Mouse (Mus musculus) v-Abl transformed pro-B cells (cell line): ENCODE measurements around the gene Cst8.

Experiments
- in situ Hi-C, 2 experiments: fragments of 400-800 bp; cut with MboI; formaldehyde crosslinking; loops; one replicate each; pipeline ENCODE4 v1.15.1; 2025; ENCODE audit not compliant: unreplicated experiment in 2 of 2

The Cst8 gene

DNA sequence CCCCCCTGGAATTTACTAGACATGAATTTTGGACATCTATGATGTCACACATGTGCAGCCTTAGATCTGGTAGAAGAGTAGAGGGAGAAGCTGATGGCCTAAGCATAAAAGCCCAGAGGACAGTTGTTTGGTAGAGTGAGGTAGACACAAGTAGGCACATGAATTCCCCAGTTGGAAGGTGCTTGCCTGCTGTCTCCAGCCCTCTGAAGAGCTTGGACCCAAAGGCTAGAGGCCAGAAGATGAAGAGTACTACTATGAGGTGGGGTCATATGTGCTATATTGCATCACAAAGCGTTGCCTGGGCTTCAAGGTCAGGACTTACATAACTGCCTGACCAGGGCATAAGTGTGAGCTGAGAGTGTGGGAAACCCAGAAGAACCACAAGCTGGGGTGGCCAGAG is at the start of gene Cst8:
Gene Cst8 (plus strand): TSS at position 301 of the 400 bp plus-strand sequence.
- in situ Hi-C loops = no loop called here

- in situ Hi-C loops = loop anchor here (5.0 to 25.0 kb wide), 6 partner anchors 102 to 1387 kb away; partner anchors contain the start of gene Zfp120 (in 1 of the 2)
These were observed 48.5 kb upstream of the Cst8 start, which contains the start of gene Cstl1 for GRCm38 (mm10) chr2:148750058-148750457. Gene Cstl1, plus strand, starts transcription at chr2:148750358.

GRCm38 (mm10) chr2:148751893-148752813 is 46.4 kb upstream of the Cst8 start:
- in situ Hi-C loops = loop anchor here (5.0 to 25.0 kb wide), 6 partner anchors 100 to 1385 kb away; partner anchors contain the start of gene Zfp120 (in 1 of the 2)

GRCm38 (mm10) chr2:148754310-148754846 is 44.2 kb upstream of the Cst8 start:
- in situ Hi-C loops = loop anchor here (5.0 to 25.0 kb wide), 6 partner anchors 98 to 1383 kb away; partner anchors contain the start of gene Zfp120 (in 1 of the 2)

DNA sequence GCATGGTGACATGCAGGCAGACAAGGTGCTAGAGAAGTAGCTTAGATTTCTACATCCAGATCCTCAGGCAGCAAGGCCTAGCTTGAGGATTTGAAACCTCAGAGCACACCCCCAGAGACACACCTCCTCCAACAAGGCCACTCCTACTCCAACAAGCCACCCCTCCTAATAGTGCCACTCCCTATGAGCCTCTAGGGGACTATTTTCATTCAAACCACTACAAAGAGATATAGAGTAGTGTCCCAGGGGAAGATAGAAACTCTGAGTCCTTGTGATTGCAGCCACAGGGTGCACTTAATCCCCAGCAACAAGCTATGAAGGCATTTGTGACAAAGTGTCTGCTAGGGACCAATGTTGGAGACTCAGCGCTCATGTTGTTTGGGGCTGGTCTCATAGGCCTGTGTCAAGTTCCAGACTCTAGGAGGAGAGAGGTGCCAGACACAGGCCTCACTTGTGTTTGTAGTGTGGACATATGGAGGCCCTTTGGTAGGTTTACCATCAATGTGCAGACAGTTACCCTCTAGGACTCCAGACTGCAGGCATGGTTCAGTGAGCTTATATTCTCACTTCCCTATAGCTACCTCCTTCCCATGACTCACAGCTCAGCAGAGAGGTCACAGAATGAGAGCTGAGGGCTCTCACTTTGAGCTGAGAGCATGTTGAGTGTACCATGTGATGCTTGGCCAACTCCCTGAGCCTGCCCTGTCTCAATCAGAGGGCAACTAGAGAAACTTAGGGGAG is 34.8 kb upstream of the Cst8 start:
- in situ Hi-C loops = loop anchor here in 1 of 2 experiments (25.0 kb wide), 2 partner anchors 1373 to 1377 kb away; partner anchors contain the start of gene Zfp120

GRCm38 (mm10) chr2:148771397-148771796 is 27.2 kb upstream of the Cst8 start, which contains the start of gene Cst11:
Gene Cst11, minus strand, starts transcription at chr2:148771497.
- in situ Hi-C loops = loop anchor here in 1 of 2 experiments (25.0 kb wide), 2 partner anchors 1366 to 1384 kb away; partner anchors contain the start of gene Zfp120

DNA sequence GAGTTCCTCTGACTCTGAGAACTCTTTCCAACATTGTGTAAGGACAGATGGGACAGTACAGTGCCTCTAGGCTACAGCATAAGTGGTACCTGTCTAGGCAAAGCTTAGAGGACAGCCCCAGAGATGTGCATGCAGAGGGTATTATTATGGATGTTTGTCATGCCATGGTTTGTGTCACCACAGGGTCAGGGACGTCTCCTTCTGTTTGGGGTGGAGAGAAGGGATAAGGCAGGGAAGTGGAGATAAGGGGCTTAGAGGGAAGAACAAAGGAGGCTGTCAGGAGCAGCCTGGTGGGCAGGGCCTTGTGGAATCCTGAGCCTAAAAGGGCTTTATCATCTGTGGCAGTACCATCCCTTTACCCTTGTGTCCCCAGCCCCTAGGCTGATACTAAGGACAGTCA is 16.9 kb upstream of the Cst8 start, which contains the start of gene 8030411F24Rik:
Gene 8030411F24Rik (plus strand): TSS at position 301 of the 400 bp plus-strand sequence.
- in situ Hi-C loops = no loop called here

GRCm38 (mm10) chr2:148789142-148789541 is 9.4 kb upstream of the Cst8 start, which contains the start of gene Cst12:
Gene Cst12, plus strand, starts transcription at chr2:148789361.
- in situ Hi-C loops = no loop called here

GRCm38 (mm10) chr2:148801491-148801921 is 2.9 kb downstream of the Cst8 start:
- in situ Hi-C loops = no loop called here

DNA sequence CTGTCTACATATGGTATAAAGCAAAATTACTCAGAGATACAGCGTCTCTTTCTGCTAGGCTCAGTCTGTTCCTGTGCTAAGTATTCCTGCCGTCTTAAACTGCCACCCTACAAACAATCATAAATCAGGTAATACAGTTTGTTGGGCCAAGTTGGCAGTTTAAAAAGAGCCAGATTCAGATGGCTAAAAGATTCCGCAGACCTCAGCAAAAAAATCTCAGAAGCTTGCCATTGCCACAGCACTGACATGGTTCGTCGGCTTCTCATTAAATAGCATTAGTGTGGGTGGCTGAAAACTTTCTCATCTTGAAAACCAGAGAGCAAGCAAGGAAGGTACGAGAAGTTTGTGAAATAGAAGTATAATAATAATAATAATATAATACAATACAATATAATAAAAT is 8.1 kb downstream of the Cst8 start:
- in situ Hi-C loops = no loop called here

GRCm38 (mm10) chr2:148819909-148820308 is 21.3 kb downstream of the Cst8 start, which contains the start of gene Cst13:
Gene Cst13, plus strand, starts transcription at chr2:148820081.
- in situ Hi-C loops = no loop called here

DNA sequence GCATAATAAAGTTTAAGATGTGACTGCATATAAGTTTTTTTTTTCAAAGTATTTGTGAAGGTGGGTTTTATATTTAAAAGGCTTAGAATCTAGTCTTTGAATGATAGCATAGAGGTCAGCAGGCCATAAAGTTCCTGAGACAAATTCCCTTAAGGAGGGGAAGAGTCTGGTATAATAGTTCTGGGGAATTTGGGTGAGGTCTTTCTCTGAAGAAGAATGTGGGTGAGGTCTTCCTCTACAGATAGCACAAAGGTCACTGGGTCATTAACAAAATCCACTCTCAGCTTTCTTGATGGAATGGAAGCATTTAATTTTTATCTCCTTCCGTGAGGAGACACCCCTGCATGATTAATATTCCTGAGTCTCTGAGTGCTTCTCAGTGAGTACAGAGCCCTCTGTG is 27.4 kb downstream of the Cst8 start:
- in situ Hi-C loops = no loop called here

GRCm38 (mm10) chr2:148834912-148835311 is 36.3 kb downstream of the Cst8 start, which contains the start of gene Cst9:
Gene Cst9, plus strand, starts transcription at chr2:148835147.
- in situ Hi-C loops = no loop called here

DNA sequence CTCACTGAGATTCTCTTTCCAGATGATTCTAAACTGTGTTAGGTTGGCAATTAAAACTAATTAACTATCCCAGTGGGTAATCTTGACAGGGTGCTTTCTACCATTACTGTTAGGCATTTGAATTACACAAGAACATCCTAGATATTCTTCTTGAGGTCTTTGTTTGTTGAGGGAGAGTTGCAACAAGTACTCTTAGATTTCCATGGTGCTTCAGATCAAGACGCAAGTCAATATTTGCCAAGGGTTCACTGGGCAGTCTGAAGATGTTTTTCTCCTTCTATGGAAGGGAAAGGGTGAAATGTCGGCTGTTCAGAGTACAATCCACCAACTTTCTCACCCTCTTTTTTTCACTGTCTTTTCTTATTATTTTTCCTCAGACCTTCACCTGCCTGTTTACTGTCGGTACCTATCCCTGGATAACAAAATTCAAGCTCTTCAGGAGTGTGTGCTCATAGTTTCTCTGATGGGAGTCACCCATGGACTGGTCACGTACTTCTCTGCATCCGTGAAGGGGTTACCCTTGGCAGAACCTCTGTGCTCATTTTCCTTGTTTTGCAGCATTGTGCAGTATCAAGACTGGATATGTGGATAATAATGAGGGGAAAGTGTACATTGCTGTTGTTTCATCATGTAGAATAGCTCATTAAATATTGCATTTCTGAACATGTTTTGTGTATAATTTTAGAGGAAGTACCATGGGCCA is 39.6 kb downstream of the Cst8 start:
- in situ Hi-C loops = no loop called here

DNA sequence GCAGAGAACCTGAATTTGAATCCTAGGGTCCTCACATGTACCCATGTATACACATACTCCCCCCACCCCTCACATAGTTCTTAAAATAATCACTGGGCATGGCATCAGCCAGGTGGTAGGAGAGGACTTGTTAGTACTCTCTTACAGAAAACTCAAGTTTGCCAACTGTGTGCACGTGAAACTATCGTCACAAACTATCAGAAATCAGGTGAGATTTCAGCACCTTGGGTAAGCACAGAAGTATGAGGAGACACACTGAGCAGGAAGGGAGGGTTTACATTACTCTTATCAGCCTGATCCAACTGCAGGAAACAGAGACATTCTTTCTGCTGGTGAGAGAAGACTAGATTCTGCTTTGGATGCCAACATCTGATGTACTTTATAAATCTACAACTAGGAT is 40.6 kb downstream of the Cst8 start:
- in situ Hi-C loops = no loop called here

DNA sequence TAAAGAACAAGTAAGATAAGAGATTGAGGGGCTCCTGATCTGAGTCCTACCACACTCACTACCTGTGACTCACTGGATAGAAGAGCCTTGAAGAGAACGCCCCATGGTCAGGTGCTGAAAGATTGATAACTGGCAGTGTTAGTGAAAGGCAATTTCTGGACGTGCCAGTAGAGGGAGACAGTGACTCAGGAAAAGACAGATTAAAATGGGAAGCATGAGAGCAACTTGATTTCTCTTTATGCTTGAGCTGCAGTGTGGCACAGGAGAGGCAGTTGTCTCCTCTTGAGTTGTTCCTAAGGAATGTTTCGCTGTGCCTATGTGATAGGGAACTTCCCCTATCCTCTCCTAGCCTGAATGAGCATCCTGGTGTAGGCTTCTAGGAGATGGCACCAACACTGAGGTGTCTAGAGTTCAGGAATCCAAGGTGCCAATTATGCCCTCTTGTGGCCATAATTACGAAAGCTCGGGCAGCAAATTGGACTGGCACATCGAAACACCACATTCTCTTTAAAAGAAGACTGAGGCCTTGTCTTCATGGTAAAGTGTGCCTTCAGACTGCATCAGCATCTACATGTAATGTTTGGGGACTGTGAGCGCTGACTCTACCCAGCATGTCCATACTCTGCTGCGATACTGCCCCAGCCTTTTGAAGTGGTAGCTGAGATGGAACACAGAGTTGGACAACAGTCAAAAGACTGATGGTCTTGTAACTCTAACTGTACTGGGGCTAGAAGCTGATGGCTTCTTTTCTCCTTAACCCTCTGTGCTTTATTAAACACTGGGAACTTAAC is 52.7 kb downstream of the Cst8 start:
- in situ Hi-C loops = loop anchor here (5.0 kb wide), 2 partner anchors 51 to 99 kb away; partner anchors contain the start of gene Cstl1 (in 2 of the 2)
